Mouse (Mus musculus) cerebellum, adult 11-12 months (tissue): ENCODE data around the gene Tmem219.
"Not testable (repeated sequence)": the region's sequence is repeated elsewhere in the genome, so short reads cannot be mapped to it uniquely, and the experiment has no call there.

Experiments
- DNase-seq: peaks from one replicate; pipeline ENCODE4 v3.0.0; 2022

Tmem219 gene

GRCm38 (mm10) chr7:126921563-126921962, 1.2 kb downstream of the Tmem219 start:
- DNase-seq: no peak

- DNase-seq: no peak
Measured at GRCm38 (mm10) chr7:126919973-126920372, 2.7 kb downstream of the Tmem219 start.

- DNase-seq: not testable (repeated sequence)
Measured at GRCm38 (mm10) chr7:126918356-126918755, 4.4 kb downstream of the Tmem219 start.

- DNase-seq: no peak
Measured at GRCm38 (mm10) chr7:126914844-126915243, 7.9 kb downstream of the Tmem219 start.

GRCm38 (mm10) chr7:126905590-126905989, 17.1 kb downstream of the Tmem219 start:
- DNase-seq: no peak

- not testable (repeated sequence) for DNase-seq
Measured at GRCm38 (mm10) chr7:126899781-126900180, 22.9 kb downstream of the Tmem219 start.

- DNase-seq: peak; percentile 94
Measured at GRCm38 (mm10) chr7:126898102-126898990, 24.4 kb downstream of the Tmem219 start.

GRCm38 (mm10) chr7:126897390-126898101, 25.2 kb downstream of the Tmem219 start:
- DNase-seq: no peak

GRCm38 (mm10) chr7:126896912-126897311, 25.8 kb downstream of the Tmem219 start:
- peak; percentile 48 for DNase-seq

GRCm38 (mm10) chr7:126888852-126889251, 33.9 kb downstream of the Tmem219 start:
- DNase-seq: no peak

GRCm38 (mm10) chr7:126887281-126887680, 35.4 kb downstream of the Tmem219 start:
- no peak for DNase-seq

- DNase-seq: peak; percentile 99
Measured at GRCm38 (mm10) chr7:126884286-126885164, 38.2 kb downstream of the Tmem219 start, which contains the start of gene Taok2. TSS of gene Taok2 (minus strand) at chr7:126884703.

GRCm38 (mm10) chr7:126883731-126884181, 39.0 kb downstream of the Tmem219 start:
- peak; percentile 61 for DNase-seq

- no peak for DNase-seq
Measured at GRCm38 (mm10) chr7:126881040-126881439, 41.7 kb downstream of the Tmem219 start.

- no peak for DNase-seq
Measured at GRCm38 (mm10) chr7:126877239-126877638, 45.5 kb downstream of the Tmem219 start.

- no peak for DNase-seq
Measured at GRCm38 (mm10) chr7:126870520-126870891, 52.2 kb downstream of the Tmem219 start.

- no peak for DNase-seq
Measured at GRCm38 (mm10) chr7:126869780-126870519, 52.8 kb downstream of the Tmem219 start.

GRCm38 (mm10) chr7:126868003-126868402, 54.7 kb downstream of the Tmem219 start:
- DNase-seq: no peak

- no peak for DNase-seq
Measured at GRCm38 (mm10) chr7:126867534-126867933, 55.2 kb downstream of the Tmem219 start.

- no peak for DNase-seq
Measured at GRCm38 (mm10) chr7:126863791-126864190, 58.9 kb downstream of the Tmem219 start.

- peak; percentile 94 for DNase-seq
Measured at GRCm38 (mm10) chr7:126862147-126862784, 60.5 kb downstream of the Tmem219 start, which contains the start of gene Ino80e. TSS of gene Ino80e (minus strand) at chr7:126862377.
